Mouse (Mus musculus) neutrophil, adult 5-6 weeks (primary cell): Measurements from ENCODE around the gene Nap1l1. TPM values are rescaled to one million over a fixed set of nuclear protein-coding genes. Genes with fewer than 3 reads are reported as not detected.

Experiments
- ATAC-seq: fragments of 151-379, 151-347 bp; 2 replicates; pipeline ENCODE4 v1.8.0; 2017; ENCODE audit warnings: mild to moderate bottlenecking, moderate TSS enrichment; ENCODE audit not compliant: insufficient number of reproducible peaks, poor library complexity, low FRiP score, severe bottlenecking; ENCODE audit errors: extremely low read depth
- total RNA-seq: library from RNA; stranded (forward); fragments of 200-1000 nt; gene quantifications from 2 replicates; pipeline ENCODE4 v1.2.3, GENCODE M21; 2017

Gene Nap1l1
- total RNA-seq, 1 experiment from 2014 or later, result 391 TPM

DNA sequence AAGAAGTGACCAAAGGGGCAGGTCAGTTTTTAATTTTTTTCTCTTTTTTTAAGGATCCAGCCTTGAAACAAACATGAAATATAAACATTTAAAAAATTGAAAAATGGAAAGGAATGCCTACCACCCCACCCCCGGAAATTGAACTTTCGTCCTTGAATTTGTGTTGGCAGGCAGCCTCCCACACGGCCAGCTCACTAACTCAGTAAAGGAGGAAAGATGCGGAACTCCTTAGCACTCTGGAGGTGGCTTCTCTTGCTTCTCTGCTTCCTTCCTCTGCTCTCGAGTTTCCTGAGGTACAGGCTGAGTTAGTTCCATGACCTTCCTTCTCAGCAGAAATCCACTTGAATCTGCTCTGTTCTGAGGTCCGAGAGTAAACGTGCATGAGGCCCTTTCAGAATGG, 37.8 kb downstream of the Nap1l1 start:
- no peak for ATAC-seq

DNA sequence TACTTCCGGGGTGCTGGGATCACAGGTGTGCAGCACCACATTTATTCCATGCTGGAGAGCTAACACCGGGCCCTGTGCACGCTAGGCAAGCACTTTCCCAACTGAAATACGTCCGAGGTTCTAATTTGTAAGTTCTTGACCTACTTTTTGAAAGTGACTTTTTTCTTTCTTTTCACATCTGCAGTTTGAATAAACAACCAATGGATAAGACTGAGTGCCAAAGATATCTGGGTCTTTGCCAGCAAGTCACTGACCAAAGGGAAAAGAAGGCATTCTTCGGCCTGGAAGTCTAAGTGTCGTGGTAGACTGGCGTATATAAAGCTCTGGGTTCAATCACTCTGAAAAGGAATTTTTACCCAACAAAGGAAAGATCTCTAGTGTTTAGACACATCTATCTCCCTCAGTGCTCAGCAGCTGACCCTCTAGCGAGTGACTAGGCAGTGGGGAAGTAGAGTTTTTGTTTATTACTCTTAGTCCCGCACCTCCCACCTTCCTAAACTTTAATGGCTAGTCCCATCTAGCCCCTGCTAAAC, 39.1 kb downstream of the Nap1l1 start:
- no peak for ATAC-seq

DNA sequence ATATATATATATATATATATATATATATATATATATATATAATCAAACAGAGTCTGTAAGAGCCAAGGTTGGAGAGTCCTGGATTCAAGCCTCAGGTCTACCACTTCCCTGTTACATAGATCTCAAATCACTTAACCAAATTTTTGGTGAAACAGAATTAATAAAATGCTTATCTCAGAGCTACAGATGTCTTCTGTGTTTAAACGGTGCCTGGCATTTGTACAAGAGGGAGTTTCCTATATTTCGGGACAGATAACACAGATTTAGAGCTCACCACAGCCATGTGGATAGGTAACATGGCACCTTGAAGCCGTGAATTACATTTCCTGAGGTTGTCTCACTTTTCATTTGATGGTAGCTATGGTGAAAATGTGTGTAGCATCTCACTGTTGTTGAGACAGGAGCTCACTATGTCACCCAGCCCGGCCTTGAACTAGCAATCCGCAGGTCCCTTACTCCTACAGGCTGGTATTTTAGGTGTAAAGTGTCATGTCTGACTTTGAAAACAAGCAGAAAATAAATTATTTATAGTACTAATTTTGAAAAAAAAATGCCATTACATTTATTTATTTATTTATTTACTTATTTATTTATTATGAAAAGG, 41.4 kb downstream of the Nap1l1 start:
- no peak for ATAC-seq

DNA sequence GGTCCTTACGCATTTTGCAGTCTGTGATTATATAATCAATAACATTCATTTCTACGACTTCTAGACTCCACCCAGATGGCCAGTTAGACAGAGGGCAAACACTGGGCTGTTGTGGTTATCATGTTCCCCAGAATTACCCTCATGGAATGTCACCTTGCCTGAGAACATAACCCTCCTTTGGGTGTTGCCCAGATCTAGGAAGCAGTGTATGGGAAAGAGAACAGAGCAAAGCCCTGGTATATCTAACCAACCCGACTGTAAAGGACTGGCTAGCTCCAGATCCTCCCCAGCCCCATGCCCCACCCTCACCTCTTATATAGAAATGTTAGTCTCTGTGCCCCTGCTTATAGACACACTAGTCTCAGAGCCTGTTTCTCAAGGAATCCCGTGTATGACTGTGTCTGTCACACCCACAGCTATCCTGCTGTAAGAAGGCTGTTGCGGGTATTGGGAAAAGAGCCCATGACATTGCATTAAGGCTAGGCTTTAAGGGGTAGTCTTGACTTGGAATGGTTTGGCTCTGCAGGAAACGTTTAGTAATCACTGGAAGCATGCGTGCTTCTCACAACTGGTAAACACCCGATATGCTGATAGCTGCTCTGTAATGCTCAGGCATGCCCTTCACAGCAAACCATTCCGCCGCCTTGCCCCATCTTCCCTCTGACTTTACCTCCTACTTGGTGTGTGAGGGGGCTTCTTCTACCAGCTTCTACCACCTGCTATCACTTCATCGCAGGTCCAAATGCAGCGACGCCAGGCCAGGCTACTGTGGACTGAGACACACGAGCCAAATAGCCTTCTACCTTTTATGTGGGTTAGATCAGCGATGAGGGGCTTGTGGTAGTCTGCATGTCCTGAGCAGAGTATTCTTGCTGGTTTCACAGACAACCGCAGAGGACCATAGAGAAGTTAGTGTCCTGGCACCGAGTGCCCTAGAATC, 42.3 kb downstream of the Nap1l1 start:
- no peak for ATAC-seq

DNA sequence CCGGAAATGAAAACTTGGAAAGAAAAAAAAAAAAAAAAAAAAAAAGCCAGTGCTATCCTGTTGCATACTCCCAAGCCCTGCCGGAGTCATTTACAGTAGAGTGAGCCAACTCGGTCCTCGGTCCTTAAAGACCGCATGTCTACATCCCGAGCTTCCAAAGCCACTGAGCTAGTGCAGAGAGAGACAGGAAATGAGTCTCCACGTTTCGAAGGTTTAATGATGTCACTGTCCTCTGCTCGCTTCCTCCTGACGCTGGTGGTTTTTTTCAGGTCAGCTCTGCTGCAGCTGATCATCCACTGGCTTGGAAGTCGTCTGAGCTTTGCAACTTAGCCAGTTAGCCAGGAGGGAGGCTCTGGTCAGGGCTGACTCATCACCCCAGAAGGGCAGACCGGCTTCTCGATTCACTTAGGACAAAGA, 43.2 kb downstream of the Nap1l1 start:
- peak; percentile 90 for ATAC-seq

DNA sequence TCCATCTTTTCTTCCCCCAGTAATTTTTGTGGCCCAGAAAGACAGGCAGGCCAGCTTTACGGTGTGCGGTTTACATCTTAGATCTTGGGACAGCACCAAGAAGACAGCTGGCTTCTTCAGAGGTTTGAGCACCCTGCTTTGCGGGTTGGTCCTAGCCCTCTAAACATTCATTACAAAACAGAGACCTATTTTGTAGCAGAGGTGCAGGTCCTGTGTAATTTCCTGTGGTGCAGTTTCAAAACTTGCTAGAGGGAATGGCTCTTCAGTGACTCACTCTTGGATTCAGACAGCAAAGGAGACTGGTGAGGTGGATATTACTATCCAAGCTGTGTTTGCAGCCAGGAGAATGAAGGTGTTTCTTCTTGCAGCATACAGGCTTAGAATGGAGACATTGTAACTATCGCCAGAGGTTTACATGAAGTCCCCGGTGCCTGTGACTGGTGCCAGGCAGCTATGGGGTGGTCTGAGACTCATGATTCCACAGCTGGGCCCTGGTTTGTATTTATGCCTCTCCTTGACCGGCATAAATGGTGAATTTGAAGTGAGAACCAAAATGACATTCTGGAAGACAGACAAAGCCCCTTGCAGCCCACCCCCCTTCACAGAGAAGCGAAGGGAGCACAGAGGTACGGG, 43.9 kb downstream of the Nap1l1 start:
- ATAC-seq, result no peak

DNA sequence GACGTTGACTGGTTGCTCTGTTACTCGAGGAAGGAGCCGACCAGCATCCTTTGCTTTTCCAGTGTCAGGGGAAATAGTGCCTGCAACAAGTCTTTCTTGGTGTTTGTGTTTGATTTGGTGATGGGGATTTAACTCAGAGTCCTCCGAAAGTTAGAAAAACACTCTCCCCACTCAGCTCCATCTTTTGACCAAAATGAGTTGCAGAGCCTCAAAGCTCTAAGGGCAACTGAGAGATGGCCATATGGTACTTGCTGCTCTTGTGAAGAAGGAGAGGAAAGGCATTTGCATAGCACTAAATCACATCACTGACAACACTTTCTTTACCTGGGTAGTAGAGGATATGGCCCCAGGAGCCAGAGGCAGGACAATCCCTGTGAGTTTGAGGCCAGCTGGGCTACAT, 45.3 kb downstream of the Nap1l1 start:
- no peak for ATAC-seq

DNA sequence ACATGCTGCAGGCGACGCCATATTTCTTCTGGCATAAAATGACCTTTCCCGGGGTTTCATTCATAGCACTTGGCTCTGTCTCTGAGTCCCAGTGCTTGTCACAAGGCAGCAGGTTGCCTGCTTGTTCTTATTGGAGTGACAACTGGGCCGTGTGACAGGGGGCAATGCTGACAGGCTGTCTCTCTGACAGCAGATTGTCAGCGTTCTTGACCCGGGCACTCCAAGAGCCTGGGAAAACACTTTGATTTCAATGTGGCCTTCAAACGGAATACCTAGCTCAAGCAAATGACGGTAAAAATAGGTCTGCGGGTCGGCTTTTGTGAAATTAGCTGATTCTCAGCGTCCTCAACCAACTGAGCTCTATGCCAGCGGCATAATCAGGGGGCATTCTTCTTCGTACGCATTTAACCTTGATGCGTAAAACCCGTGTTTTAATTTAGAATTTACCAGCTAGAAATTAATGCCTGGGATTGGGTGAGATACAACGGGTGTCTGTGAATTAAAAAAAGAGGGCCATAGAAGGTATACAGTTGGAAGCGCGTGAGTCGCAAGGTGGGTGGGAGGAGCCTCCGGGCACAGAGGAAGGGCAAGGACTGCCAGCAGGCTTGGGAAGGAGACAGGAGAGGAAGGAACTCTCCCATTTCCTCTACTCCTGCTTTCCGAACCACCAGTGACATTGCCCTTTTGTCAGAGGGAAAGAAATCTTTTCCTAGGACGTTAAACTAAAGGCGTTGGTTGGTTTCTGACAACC, 46.8 kb downstream of the Nap1l1 start:
- no peak for ATAC-seq

DNA sequence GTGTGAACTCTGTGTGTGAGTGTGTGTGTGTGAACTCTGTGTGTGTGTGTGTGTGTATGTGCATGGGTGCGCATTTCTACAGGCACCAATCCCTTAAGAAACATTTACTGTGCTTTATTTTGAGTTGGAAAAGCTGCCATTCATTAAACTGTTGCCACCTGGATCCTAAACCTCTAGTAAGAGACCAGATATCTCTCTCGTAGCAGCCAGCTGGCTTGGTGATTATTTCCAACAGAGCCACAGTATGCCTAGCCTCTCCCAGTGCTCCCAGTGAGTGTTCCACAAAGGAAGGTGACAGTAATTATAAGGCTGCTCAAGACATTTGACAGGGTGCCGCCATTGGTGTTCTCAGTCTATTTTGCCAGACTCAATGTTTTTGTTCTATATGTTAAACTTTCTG, 47.6 kb downstream of the Nap1l1 start:
- no peak for ATAC-seq

DNA sequence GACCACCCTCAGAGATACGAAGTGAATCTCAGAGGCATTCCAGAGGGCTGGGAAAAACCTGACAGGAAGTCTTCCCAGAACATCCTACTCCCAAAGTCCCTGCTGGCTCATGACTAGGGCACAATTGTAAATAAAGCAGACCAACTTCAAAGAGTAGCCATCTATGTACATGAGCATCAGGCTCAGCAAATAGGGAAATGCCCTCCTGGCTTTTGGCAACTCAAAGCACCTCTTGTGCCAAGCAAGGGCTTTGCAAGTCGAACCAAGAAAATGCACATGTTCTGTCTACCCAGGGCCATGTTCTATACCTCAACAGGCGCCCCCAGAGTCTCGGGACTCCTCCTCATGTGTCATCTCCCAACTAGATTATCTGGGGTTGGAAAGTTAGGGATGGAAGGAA, 48.6 kb downstream of the Nap1l1 start:
- no peak for ATAC-seq

DNA sequence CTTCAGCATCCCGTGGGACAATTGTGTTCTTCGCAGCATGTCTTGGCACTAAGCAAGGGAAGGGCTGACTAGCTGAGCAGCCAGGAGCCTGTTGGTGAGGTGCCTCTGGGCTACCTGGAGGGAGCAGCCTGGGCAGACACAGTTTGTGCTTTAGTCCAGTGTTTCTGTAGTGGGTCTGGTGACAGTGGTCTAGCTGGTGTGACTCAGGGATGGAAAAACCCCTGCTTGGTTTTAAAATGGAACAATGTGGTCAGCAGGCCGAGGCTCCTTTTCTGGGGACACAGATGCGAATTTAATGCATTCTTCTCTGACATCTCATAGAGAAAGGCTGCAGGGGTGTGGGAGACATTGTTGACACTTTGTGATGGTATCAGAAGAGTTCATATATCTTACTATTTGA, 49.2 kb downstream of the Nap1l1 start:
- ATAC-seq, result no peak

DNA sequence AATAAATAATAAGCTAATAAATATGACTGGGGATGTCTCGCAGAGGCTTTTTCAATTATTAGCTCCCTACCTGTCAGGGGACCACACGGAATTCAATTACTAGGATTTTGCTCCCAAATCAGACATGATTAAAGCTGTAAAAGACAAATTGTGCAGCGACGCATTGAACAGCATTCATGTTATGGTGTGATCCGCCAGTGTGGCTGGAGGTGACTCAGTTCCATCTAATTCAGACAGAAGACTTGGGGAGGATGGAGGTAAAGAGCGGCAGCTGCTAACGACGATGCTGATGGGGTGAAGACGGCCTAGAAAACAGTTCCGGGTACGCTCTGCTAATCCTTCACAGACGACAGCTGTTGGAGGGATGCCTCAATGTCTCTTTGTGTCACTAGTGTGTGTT, 50.9 kb downstream of the Nap1l1 start:
- ATAC-seq, result no peak

DNA sequence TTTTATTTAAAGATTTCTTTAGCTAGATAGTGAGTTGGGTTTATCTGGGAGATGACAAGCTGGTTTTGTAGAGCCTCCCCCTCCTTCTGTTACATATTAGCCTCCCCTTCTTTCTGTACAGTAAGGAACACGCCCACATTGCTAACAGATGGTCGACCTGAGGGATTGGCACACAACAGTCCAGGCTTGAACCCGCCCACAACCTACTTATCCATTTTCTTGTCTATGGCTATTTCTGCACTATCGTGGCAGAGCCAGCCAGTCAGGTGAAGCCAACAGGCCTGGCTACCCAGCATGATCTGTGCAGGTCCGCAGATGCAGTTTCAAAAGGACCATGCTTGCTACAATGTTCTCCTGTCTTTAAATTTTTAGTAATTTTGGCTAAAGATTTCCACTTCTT, 54.0 kb downstream of the Nap1l1 start:
- ATAC-seq, result no peak

DNA sequence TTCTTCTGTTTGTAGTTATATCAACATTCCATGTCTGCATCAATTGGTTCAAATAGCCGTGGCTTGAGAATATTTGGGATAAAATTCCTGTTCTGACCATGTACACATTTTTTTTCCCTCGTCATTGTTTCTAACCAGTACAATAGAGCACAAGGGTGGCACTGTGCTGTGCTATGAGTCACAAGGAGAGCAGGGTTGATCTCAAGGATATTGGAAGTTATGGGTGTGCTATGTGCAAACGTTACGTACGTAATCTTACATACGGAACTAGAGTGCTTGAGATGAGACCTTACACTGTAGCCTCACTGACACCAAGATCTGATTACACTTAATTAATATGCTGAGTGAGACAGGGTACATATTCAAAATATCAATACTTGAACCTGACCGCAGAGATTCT, 54.6 kb downstream of the Nap1l1 start:
- ATAC-seq, result no peak

DNA sequence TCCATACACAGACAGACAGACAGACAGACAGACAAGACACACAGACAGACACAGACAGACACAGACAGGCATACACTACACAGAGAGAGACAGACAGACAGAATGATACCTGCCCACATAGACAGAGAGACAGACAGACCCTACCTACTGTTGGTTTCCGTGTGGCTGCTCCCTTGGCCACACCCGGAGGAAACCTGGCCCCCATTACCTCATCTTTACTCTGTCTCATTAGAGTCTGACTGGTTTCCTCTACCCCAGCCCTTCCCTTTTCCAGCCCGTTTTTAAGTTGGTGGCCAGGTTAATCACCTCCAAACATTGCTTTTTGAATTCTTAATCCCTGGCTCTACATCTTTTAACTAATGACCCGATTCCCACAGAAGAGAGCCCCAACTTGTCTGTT, 55.3 kb downstream of the Nap1l1 start:
- ATAC-seq, result peak; percentile 36; the same call in 1 of the 2 replicates

DNA sequence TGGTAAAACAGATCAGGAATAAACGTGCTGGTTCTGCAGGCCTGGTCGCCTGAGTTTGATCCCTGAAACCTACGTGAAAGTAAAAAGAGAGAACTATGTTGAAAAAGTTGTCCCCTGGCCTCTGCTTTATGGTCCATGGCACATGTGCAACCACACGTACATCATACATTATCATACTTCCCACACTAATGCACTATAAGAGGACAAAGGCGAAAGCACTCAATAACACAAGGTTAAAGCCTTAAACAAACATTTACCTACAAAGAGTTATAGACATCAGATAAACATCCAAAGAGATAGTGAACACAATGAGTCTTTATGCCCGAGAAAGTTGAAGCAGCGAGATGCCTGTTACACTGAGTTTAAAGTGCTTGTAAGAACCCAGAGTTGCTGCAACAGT, 57.4 kb downstream of the Nap1l1 start:
- no peak for ATAC-seq

DNA sequence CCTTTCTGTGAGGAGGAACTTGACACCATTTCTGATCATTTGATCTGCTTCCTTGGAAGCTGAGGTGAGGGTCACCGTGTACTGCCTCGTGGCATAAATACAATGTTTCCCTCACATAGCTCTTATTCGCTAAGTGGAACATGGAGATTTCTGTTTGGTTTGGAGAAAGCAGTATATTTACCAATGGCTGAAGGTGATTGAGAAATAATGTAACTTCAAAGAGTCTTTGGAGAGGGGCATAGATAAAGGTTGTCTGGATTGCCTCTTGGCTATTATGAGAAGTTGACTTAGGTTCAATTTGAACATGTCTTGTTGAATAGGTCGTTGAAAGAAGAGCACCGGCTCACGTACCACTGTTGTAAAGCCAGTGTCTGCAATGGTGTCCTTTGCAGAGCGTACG, 61.7 kb downstream of the Nap1l1 start:
- no peak for ATAC-seq

DNA sequence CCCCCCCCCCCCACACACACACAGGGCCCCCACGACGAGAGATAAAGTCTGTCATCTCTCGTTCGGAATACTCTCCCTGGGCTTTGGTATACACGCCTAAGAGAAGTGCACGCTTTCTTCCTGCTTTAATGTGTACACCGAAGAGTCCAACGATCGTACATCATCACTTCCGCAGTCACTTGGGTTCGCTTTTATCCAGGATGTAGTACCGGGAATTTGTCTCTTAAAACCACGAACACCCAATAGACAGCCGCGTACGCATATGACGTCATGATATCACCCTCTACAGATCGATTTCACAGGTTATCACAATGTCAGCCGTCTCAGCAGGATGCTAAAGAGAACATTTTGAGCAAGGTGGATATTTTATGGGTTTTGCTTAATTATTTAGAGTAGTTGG, 64.4 kb downstream of the Nap1l1 start:
- no peak for ATAC-seq

DNA sequence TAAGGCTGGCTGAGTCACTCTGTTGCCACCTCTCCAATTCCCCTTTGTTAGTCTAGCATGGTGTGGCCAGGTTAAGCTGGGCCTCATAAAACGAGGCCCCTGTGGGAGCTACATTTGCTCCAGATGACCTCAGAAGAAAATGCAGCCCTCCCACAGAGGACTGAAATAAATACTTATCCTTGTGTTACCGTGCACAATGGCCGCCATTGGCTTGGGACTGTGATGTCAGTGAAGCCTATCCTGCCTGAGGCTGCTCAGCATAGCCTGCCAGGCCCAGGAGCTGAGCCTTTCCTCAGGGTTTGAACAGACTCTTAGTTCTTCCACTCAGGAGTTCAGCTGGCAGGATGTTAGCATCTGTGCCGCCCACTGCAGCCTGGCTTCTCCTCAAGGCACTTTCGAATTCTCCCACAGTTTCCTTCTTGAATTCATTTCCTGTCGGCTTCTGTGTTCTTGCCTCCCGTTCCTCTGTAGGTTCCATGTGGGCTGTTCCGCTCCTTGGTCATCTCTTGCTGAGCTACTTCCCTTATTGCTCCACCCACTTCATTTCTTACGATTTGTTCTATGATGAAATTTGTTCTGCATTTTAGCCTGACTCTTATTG, 66.8 kb downstream of the Nap1l1 start:
- peak; percentile 87 for ATAC-seq
